17 mouse cellular contexts compared by ENCODE assay signal in genomic region chr17:27247680-27248386, GRCm38 (mm10). TPM values are rescaled to one million over a fixed set of nuclear protein-coding genes. Genes with fewer than 3 reads are reported as not detected.
A peak's percentile ranks its signal among the peaks of the same experiment; 100 is the strongest.
DNase-seq lines count a peak whose midpoint lies in the region; ATAC-seq lines count a peak whose summit lies in the region.
"Had no signal": no experiment of that assay in that cellular context is flagged by ENCODE, and none has a peak within 500 bp of the region (broad histone marks: within the 10 kb centered on the region; RNA-seq: fewer than 3 reads in every experiment).

No protein-coding gene starts in this region.

- WGBS in intestine, embryonic 16.5 days: 90% methylated on average over 6 of the region's 6 CpGs

- ATAC-seq in frontal cortex, adult (ENCODE audit: low TSS enrichment): peak; percentile 77
- no peak for ATAC-seq in intestine, embryonic 16.5 days

- H3K4me1 ChIP-seq in intestine, embryonic 16.5 days (ENCODE audit: control insufficient read depth, insufficient read depth, low read length): no peaks in the 10 kb centered on the region
- H3K4me1 ChIP-seq: embryonic facial prominence, embryonic 12.5 days had no signal

- no peak for DNase-seq in frontal cortex, postnatal 14 days (ENCODE audit: low spot score in 2 of 2)
- peak; percentile 26 for DNase-seq in NIH3T3 (ENCODE audit: low read depth)
- peak; percentile 81 to 93 for DNase-seq in cerebellum, postnatal 10 days
- DNase-seq in right cerebral cortex, adult 2 months (ENCODE audit: low spot score in 2 of 2): peak; percentile 85
- no peak for DNase-seq in gastrocnemius, adult 8-10 months (ENCODE audit: low spot score in 2 of 2)
- DNase-seq in lung, postnatal 4 days: no peak
- DNase-seq: adrenal gland, adult 2 months; gastrocnemius, postnatal 10 days; kidney, adult 18-20 months; kidney, postnatal 4 days; lung, adult 18-20 months; thymus, postnatal 25 days had no signal

- H3K27me3 ChIP-seq in intestine, embryonic 16.5 days (replicated peaks; ENCODE audit: control insufficient read depth, insufficient read depth, low read length): no peaks in the 10 kb centered on the region; the same call in 1 of the 2 replicates
- H3K27me3 ChIP-seq: embryonic facial prominence, embryonic 12.5 days had no signal

- H3K4me3 ChIP-seq in intestine, embryonic 16.5 days (ENCODE audit: low read length): no peak overlapping the region
- H3K4me3 ChIP-seq: embryonic facial prominence, embryonic 12.5 days; heart, embryonic 13.5 days; hindbrain, embryonic 13.5 days had no signal

- no peak overlapping the region for H3K4me2 ChIP-seq in intestine, embryonic 16.5 days (ENCODE audit: low read depth, low read length)
- H3K4me2 ChIP-seq: embryonic facial prominence, embryonic 12.5 days; heart, embryonic 13.5 days; hindbrain, embryonic 13.5 days had no signal

- no peak overlapping the region for H3K27ac ChIP-seq in intestine, embryonic 16.5 days (ENCODE audit: low read length)
- H3K27ac ChIP-seq: embryonic facial prominence, embryonic 12.5 days; heart, embryonic 13.5 days; hindbrain, embryonic 13.5 days had no signal

- no peaks in the 10 kb centered on the region for H3K36me3 ChIP-seq in intestine, embryonic 16.5 days (ENCODE audit: control insufficient read depth, insufficient read depth, low read length)
- H3K36me3 ChIP-seq: embryonic facial prominence, embryonic 12.5 days; heart, embryonic 13.5 days; hindbrain, embryonic 13.5 days had no signal

- H3K9me3 ChIP-seq in intestine, embryonic 16.5 days (ENCODE audit: control insufficient read depth, low read length): no peaks in the 10 kb centered on the region
- H3K9me3 ChIP-seq: embryonic facial prominence, embryonic 12.5 days; heart, embryonic 13.5 days; hindbrain, embryonic 13.5 days had no signal

- H3K9ac ChIP-seq in intestine, embryonic 16.5 days (ENCODE audit: low read depth, low read length): no peak overlapping the region
- H3K9ac ChIP-seq: embryonic facial prominence, embryonic 12.5 days; heart, embryonic 13.5 days; hindbrain, embryonic 13.5 days had no signal

RNA-seq across cellular contexts. Expression of gene Lemd2, which starts 43.6 kb away (rescaled TPM):
- 10 to 100 TPM; 21.1 to 24.8 (median 23.4) TPM for total RNA-seq in gastrocnemius, adult 8-10 months (2022)
- polyA plus RNA-seq in intestine, embryonic 16.5 days (2015; fragmentation: Nextera tagmentation; extraction: Ambion mirVana): 4.9 and 5.4 TPM in 2 replicates

Comparison
In these comparisons a context has a peak if more than half of its experiments do, and no peak if none do; other contexts are left out.
1. DNase-seq: peak in NIH3T3 (single experiment), cerebellum, postnatal 10 days (2 of 2) and right cerebral cortex, adult 2 months (2 of 2); none in frontal cortex, postnatal 14 days (0 of 2), gastrocnemius, adult 8-10 months (0 of 2) and lung, postnatal 4 days (0 of 2).